Mouse (Mus musculus): ENCODE data around the gene Agfg2.
"Not testable (repeated sequence)": the region's sequence is repeated elsewhere in the genome, so short reads cannot be mapped to it uniquely, and the experiment has no call there.

Gene Agfg2

GRCm38 (mm10) chr5:137645652-137646091 is 38.9 kb downstream of the Agfg2 start, which contains the start of gene Irs3:
Gene Irs3, minus strand, starts transcription at chr5:137645714.
- no peak for DNase-seq (ENCODE audit: low read depth)

GRCm38 (mm10) chr5:137645091-137645651 is 39.4 kb downstream of the Agfg2 start:
- peak; percentile 61 for DNase-seq (ENCODE audit: low read depth)

- DNase-seq (ENCODE audit: low read depth) = peak; percentile 9
Measured at GRCm38 (mm10) chr5:137644484-137644883, 40.0 kb downstream of the Agfg2 start.

GRCm38 (mm10) chr5:137642886-137643285 is 41.6 kb downstream of the Agfg2 start:
- no peak for DNase-seq (ENCODE audit: low read depth)

- DNase-seq (ENCODE audit: low read depth) = peak; percentile 63
Measured at GRCm38 (mm10) chr5:137641054-137641453, 43.5 kb downstream of the Agfg2 start, which contains the start of gene Sap25. Gene Sap25, plus strand, starts transcription at chr5:137641334.

GRCm38 (mm10) chr5:137639472-137639871 is 45.1 kb downstream of the Agfg2 start:
- no peak for DNase-seq (ENCODE audit: low read depth)

- DNase-seq (ENCODE audit: low read depth) = no peak
Measured at GRCm38 (mm10) chr5:137633397-137634084, 51.0 kb downstream of the Agfg2 start.

GRCm38 (mm10) chr5:137631591-137631990 is 52.9 kb downstream of the Agfg2 start:
- no peak for DNase-seq (ENCODE audit: low read depth)

- peak; percentile 84 for DNase-seq (ENCODE audit: low read depth)
Measured at GRCm38 (mm10) chr5:137631171-137631570, 53.4 kb downstream of the Agfg2 start.

- no peak for DNase-seq (ENCODE audit: low read depth)
Measured at GRCm38 (mm10) chr5:137630602-137631001, 53.9 kb downstream of the Agfg2 start.

- DNase-seq (ENCODE audit: low read depth) = peak; percentile 49
Measured at GRCm38 (mm10) chr5:137629906-137630545, 54.5 kb downstream of the Agfg2 start.

GRCm38 (mm10) chr5:137629306-137629721 is 55.2 kb downstream of the Agfg2 start:
- DNase-seq (ENCODE audit: low read depth) = no peak

- DNase-seq (ENCODE audit: low read depth) = peak; percentile 100
Measured at GRCm38 (mm10) chr5:137628498-137629305, 55.8 kb downstream of the Agfg2 start, which contains the start of the genes Fbxo24, Lrch4 and Gm20605. Gene Fbxo24, minus strand, starts transcription at chr5:137629002. Gene Lrch4, plus strand, starts transcription at chr5:137629121. Gene Gm20605, plus strand, starts transcription at chr5:137629175.

- no peak for DNase-seq (ENCODE audit: low read depth)
Measured at GRCm38 (mm10) chr5:137627991-137628390, 56.5 kb downstream of the Agfg2 start.

GRCm38 (mm10) chr5:137623937-137624530 is 60.5 kb downstream of the Agfg2 start:
- DNase-seq (ENCODE audit: low read depth) = no peak

GRCm38 (mm10) chr5:137615347-137615746 is 69.2 kb downstream of the Agfg2 start:
- DNase-seq (ENCODE audit: low read depth) = no peak

GRCm38 (mm10) chr5:137614921-137615320 is 69.6 kb downstream of the Agfg2 start:
- not testable (repeated sequence) for DNase-seq (ENCODE audit: low read depth)

GRCm38 (mm10) chr5:137613550-137613949 is 71.0 kb downstream of the Agfg2 start, which contains the start of gene Pcolce:
Gene Pcolce, minus strand, starts transcription at chr5:137613784.
- no peak for DNase-seq (ENCODE audit: low read depth)

- DNase-seq (ENCODE audit: low read depth) = no peak
Measured at GRCm38 (mm10) chr5:137613076-137613475, 71.5 kb downstream of the Agfg2 start.

- DNase-seq (ENCODE audit: low read depth) = no peak
Measured at GRCm38 (mm10) chr5:137611245-137611602, 73.3 kb downstream of the Agfg2 start.

GRCm38 (mm10) chr5:137610548-137611244 is 73.8 kb downstream of the Agfg2 start:
- DNase-seq (ENCODE audit: low read depth) = no peak
